Mouse (Mus musculus): ENCODE results near the gene Mrpl19. TPM values are rescaled to one million over a fixed set of nuclear protein-coding genes. Genes with fewer than 3 reads are reported as not detected.

Gene Mrpl19
- polyA plus RNA-seq, 1 experiment from 2014 or later, result 62.9 TPM

- no peak for DNase-seq (ENCODE audit: low spot score)
- Histone ChIP-seq H3K27ac (peak overlapping the region; percentile 90; the same call in 1 of the 2 replicates), H3K36me3 (peaks cover 28% of the 10 kb centered on the region), H3K9me3 (replicated peaks) (no peaks in the 10 kb centered on the region), H3K4me1 (peaks cover 8% of the 10 kb centered on the region), H3K27me3 (ENCODE audit: low read depth, poor library complexity, severe bottlenecking) (no peaks in the 10 kb centered on the region), H3K4me3 (peak overlapping the region; percentile 88)
- WGBS, result 38% methylated on average over 2 of the region's 2 CpGs
These were observed 348 bp upstream of the Mrpl19 start for GRCm38 (mm10) chr6:81966068-81966544.

- Histone ChIP-seq H3K9me3 (replicated peaks) (no peaks in the 10 kb centered on the region), H3K27ac (no peak overlapping the region), H3K36me3 (peaks cover 86% of the 10 kb centered on the region), H3K4me3 (no peak overlapping the region), H3K4me1 (peaks cover 8% of the 10 kb centered on the region), H3K27me3 (ENCODE audit: low read depth, poor library complexity, severe bottlenecking) (no peaks in the 10 kb centered on the region)
- WGBS, result 88% methylated on average over 1 of the region's 1 CpGs
- DNase-seq (ENCODE audit: low spot score), result no peak
These were observed 5.5 kb downstream of the Mrpl19 start for GRCm38 (mm10) chr6:81960284-81960683.

GRCm38 (mm10) chr6:81959866-81960265 is 5.9 kb downstream of the Mrpl19 start:
- Histone ChIP-seq H3K27me3 (ENCODE audit: low read depth, poor library complexity, severe bottlenecking) (no peaks in the 10 kb centered on the region), H3K4me1 (peaks cover 5% of the 10 kb centered on the region), H3K36me3 (peaks cover 91% of the 10 kb centered on the region), H3K27ac (no peak overlapping the region), H3K9me3 (replicated peaks) (no peaks in the 10 kb centered on the region), H3K4me3 (no peak overlapping the region)
- 95% methylated on average over 8 of the region's 8 CpGs for WGBS
- DNase-seq (ENCODE audit: low spot score), result no peak

- no peaks in the 10 kb centered on the region for H3K4me1 ChIP-seq
- no peaks in the 10 kb centered on the region for H3K27me3 ChIP-seq (ENCODE audit: low read depth, poor library complexity, severe bottlenecking)
- peaks cover 98% of the 10 kb centered on the region for H3K36me3 ChIP-seq
- H3K4me3 ChIP-seq, result no peak overlapping the region
- H3K27ac ChIP-seq, result no peak overlapping the region
- no peaks in the 10 kb centered on the region for H3K9me3 ChIP-seq (replicated peaks)
- DNase-seq (ENCODE audit: low spot score), result no peak
- 91% methylated on average over 11 of the region's 11 CpGs for WGBS
These were observed 7.8 kb downstream of the Mrpl19 start for GRCm38 (mm10) chr6:81957992-81958391.

GRCm38 (mm10) chr6:81956399-81956798 is 9.4 kb downstream of the Mrpl19 start:
- Histone ChIP-seq H3K4me1 (no peaks in the 10 kb centered on the region), H3K9me3 (replicated peaks) (no peaks in the 10 kb centered on the region), H3K36me3 (peaks cover 98% of the 10 kb centered on the region), H3K4me3 (no peak overlapping the region), H3K27me3 (ENCODE audit: low read depth, poor library complexity, severe bottlenecking) (no peaks in the 10 kb centered on the region), H3K27ac (no peak overlapping the region)
- DNase-seq (ENCODE audit: low spot score), result no peak
- WGBS, result 88% methylated on average over 4 of the region's 4 CpGs

- H3K4me3 ChIP-seq, result no peak overlapping the region
- no peak for DNase-seq (ENCODE audit: low spot score)
- H3K9me3 ChIP-seq (replicated peaks), result no peaks in the 10 kb centered on the region
- no peak overlapping the region for H3K27ac ChIP-seq
- H3K4me1 ChIP-seq, result no peaks in the 10 kb centered on the region
- peaks cover 98% of the 10 kb centered on the region for H3K36me3 ChIP-seq
- WGBS, result 91% methylated on average over 5 of the region's 5 CpGs
- H3K27me3 ChIP-seq (ENCODE audit: low read depth, poor library complexity, severe bottlenecking), result no peaks in the 10 kb centered on the region
These were observed 10.6 kb downstream of the Mrpl19 start for GRCm38 (mm10) chr6:81955133-81955532.

- Histone ChIP-seq H3K27me3 (ENCODE audit: low read depth, poor library complexity, severe bottlenecking) (no peaks in the 10 kb centered on the region), H3K4me3 (no peak overlapping the region), H3K27ac (no peak overlapping the region), H3K36me3 (peaks cover 100% of the 10 kb centered on the region), H3K9me3 (replicated peaks) (no peaks in the 10 kb centered on the region), H3K4me1 (no peaks in the 10 kb centered on the region)
- DNase-seq (ENCODE audit: low spot score), result no peak
- WGBS, result over 99% methylated on average over 6 of the region's 6 CpGs
These were observed 18.9 kb downstream of the Mrpl19 start for GRCm38 (mm10) chr6:81946906-81947305.

- peaks cover 99% of the 10 kb centered on the region for H3K36me3 ChIP-seq
- H3K9me3 ChIP-seq (replicated peaks), result no peaks in the 10 kb centered on the region
- no peak overlapping the region for H3K27ac ChIP-seq
- no peak for DNase-seq (ENCODE audit: low spot score)
- H3K27me3 ChIP-seq (ENCODE audit: low read depth, poor library complexity, severe bottlenecking), result no peaks in the 10 kb centered on the region
- H3K4me3 ChIP-seq, result no peak overlapping the region
- no peaks in the 10 kb centered on the region for H3K4me1 ChIP-seq
- WGBS, result 91% methylated on average over 3 of the region's 3 CpGs
These were observed 21.3 kb downstream of the Mrpl19 start for GRCm38 (mm10) chr6:81944432-81944831.

DNA sequence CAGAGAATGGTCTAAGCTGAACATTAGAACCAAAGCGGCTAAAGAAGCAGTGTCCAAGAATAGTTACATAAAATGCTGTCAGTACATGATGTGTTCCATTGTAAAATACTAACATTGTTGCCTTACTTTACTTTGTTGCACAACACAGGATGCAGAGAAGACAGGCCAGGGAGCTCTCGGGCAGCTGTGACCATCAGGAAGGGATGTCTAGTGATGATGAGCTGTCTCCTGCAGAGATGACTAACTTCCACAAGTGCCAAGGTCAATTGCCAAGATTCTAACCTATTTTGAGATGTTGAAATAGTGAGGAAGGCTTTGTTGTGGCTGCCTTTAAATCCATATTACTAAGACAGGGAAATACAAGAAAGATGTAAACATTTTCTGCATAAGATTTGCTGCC is 22.5 kb downstream of the Mrpl19 start:
- Histone ChIP-seq H3K9me3 (replicated peaks) (no peaks in the 10 kb centered on the region), H3K36me3 (peaks cover 99% of the 10 kb centered on the region), H3K4me3 (no peak overlapping the region), H3K4me1 (no peaks in the 10 kb centered on the region), H3K27ac (no peak overlapping the region), H3K27me3 (ENCODE audit: low read depth, poor library complexity, severe bottlenecking) (no peaks in the 10 kb centered on the region)
- 97% methylated on average over 2 of the region's 2 CpGs for WGBS
- DNase-seq (ENCODE audit: low spot score), result no peak

DNA sequence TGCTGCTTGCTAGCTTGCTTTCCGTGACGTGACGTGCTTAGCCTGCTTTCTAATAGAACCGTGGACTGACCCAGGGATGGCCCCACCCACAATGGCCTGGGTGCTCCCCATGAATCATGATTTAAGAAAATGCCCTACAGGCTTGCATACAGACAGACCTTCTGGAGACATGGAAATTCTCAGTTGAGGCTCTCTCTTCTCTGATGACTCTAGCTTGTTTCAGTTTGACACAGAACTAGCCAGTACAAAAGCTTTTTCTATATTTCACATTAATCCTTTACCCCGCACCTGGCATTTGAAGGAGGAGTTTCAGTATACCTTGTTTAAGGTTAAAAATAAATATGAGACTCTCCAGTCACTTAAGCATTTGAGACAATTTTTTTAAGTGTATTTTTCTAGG is 24.0 kb downstream of the Mrpl19 start:
- Histone ChIP-seq H3K27ac (no peak overlapping the region), H3K4me1 (no peaks in the 10 kb centered on the region)
- WGBS, result 96% methylated on average over 5 of the region's 5 CpGs

DNA sequence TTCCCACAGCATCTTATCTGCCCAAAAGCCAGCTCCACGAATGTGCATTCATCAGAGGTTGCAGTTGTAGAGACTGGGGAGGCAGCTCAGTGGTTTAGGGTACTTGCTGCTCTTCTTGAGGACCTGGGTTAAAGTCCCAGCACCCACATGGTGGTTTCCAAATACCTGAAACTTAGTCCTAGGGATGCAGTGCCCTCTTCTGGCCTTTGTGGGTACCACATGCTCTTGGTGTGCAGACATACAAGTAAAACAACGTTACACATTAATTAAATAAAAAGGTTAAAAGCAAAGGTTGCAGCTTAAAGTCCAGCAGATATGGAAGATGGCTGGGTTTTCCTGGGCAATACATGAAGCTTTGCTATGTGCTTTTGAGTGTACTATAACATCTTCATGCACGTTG is 32.5 kb downstream of the Mrpl19 start:
- no peaks in the 10 kb centered on the region for H3K27me3 ChIP-seq (ENCODE audit: low read depth, poor library complexity, severe bottlenecking)
- no peak for DNase-seq (ENCODE audit: low spot score)
- no peak overlapping the region for H3K27ac ChIP-seq
- WGBS, result 95% methylated on average over 3 of the region's 3 CpGs
- H3K9me3 ChIP-seq (replicated peaks), result no peaks in the 10 kb centered on the region
- peaks cover 93% of the 10 kb centered on the region for H3K36me3 ChIP-seq
- H3K4me1 ChIP-seq, result no peaks in the 10 kb centered on the region
- no peak overlapping the region for H3K4me3 ChIP-seq

More for the DNA sequence above, 24.0 kb downstream of the Mrpl19 start:
- H3K27me3 ChIP-seq (ENCODE audit: low read depth, poor library complexity, severe bottlenecking), result no peaks in the 10 kb centered on the region
- no peaks in the 10 kb centered on the region for H3K9me3 ChIP-seq (replicated peaks)
- no peak for DNase-seq (ENCODE audit: low spot score)
- H3K4me3 ChIP-seq, result no peak overlapping the region
- peaks cover 98% of the 10 kb centered on the region for H3K36me3 ChIP-seq

GRCm38 (mm10) chr6:81929402-81929801 is 36.4 kb downstream of the Mrpl19 start:
- WGBS, result 93% methylated on average over 4 of the region's 4 CpGs
- Histone ChIP-seq H3K4me1 (peaks cover 8% of the 10 kb centered on the region; the same call in 1 of the 2 replicates), H3K4me3 (no peak overlapping the region)

DNA sequence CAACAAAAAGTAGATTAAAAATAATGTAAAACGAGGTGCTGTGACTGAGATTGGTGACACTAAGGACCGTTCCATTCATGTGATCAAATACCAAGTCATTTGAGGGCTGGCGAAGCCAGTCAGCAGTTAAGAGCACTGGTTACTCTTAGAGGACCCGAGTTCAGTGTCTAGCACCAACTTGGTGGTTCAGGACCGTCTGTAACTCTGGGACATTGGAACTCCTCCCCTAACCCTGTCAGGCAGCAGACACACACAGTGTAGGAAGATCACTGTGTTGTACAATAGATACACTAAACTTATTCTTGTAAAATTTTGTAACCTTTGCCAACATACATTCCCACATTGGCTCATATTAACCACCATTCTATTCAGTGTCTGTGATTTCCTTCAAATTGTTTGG is 41.5 kb downstream of the Mrpl19 start:
- Histone ChIP-seq H3K9me3 (replicated peaks) (no peaks in the 10 kb centered on the region), H3K27ac (peak overlapping the region; percentile 97), H3K27me3 (ENCODE audit: low read depth, poor library complexity, severe bottlenecking) (no peaks in the 10 kb centered on the region), H3K4me3 (peak overlapping the region; percentile 89), H3K36me3 (peaks cover 33% of the 10 kb centered on the region), H3K4me1 (peaks cover 14% of the 10 kb centered on the region; the same call in 1 of the 2 replicates)
- whole genome bisulfite sequencing, result 28% methylated on average over 5 of the region's 5 CpGs
- DNase-seq (ENCODE audit: low spot score), result no peak

More at GRCm38 (mm10) chr6:81929402-81929801, 36.4 kb downstream of the Mrpl19 start:
- no peak for DNase-seq (ENCODE audit: low spot score)
- no peaks in the 10 kb centered on the region for H3K9me3 ChIP-seq (replicated peaks)
- H3K27ac ChIP-seq, result no peak overlapping the region
- H3K36me3 ChIP-seq, result peaks cover 82% of the 10 kb centered on the region
- no peaks in the 10 kb centered on the region for H3K27me3 ChIP-seq (ENCODE audit: low read depth, poor library complexity, severe bottlenecking)
